Mouse (Mus musculus): ENCODE measurements around the gene Gna13. TPM values are rescaled to one million over a fixed set of nuclear protein-coding genes. Genes with fewer than 3 reads are reported as not detected.
"Not testable (repeated sequence)": the region's sequence is repeated elsewhere in the genome, so short reads cannot be mapped to it uniquely, and the experiment has no call there.

The Gna13 gene
- polyA plus RNA-seq, 1 experiment from 2014 or later = 16.3 TPM

GRCm38 (mm10) chr11:109334773-109335172 is 27.9 kb upstream of the Gna13 start:
- no peak overlapping the region for H3K4me3 ChIP-seq
- no peaks in the 10 kb centered on the region for H3K36me3 ChIP-seq (ENCODE audit: poor library complexity, severe bottlenecking)
- ATAC-seq = no peak
- H3K4me2 ChIP-seq = no peak overlapping the region
- WGBS = 94% methylated on average over 4 of the region's 4 CpGs
- H3K27ac ChIP-seq = no peak overlapping the region
- H3K4me1 ChIP-seq = peaks cover 9% of the 10 kb centered on the region
- no peak overlapping the region for H3K9ac ChIP-seq
- no peaks in the 10 kb centered on the region for H3K9me3 ChIP-seq (replicated peaks)
- H3K27me3 ChIP-seq = no peaks in the 10 kb centered on the region

DNA sequence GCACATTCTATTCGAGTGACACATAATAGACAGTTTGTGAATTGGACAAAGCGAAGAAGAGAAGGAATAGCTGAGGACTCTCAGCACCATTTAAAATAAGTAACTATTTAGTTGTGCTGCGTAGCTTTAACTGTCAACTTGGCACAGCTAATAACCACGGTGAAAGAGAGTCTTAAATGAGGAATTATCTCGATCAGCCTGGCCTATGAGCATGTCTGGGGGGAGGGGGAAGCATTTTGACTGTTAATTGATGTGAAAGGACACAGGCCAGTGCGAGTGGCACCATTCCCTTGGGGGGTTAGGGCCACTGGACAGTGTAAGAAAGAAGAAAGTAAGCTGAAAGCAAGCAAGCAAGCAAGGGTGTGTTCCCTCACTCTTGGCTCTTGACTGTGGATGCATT is 26.7 kb upstream of the Gna13 start:
- H3K4me1 ChIP-seq = peaks cover 9% of the 10 kb centered on the region
- no peak overlapping the region for H3K4me3 ChIP-seq
- WGBS = 43% methylated on average over 6 of the region's 6 CpGs
- no peaks in the 10 kb centered on the region for H3K9me3 ChIP-seq (replicated peaks)
- no peak overlapping the region for H3K27ac ChIP-seq
- no peak overlapping the region for H3K4me2 ChIP-seq
- no peak overlapping the region for H3K9ac ChIP-seq
- no peak for ATAC-seq
- no peaks in the 10 kb centered on the region for H3K36me3 ChIP-seq (ENCODE audit: poor library complexity, severe bottlenecking)
- H3K27me3 ChIP-seq = no peaks in the 10 kb centered on the region

GRCm38 (mm10) chr11:109339155-109339938 is 23.3 kb upstream of the Gna13 start:
- H3K4me3 ChIP-seq = no peak overlapping the region
- 97% methylated on average over 8 of the region's 8 CpGs for WGBS
- H3K27me3 ChIP-seq = no peaks in the 10 kb centered on the region
- H3K27ac ChIP-seq = no peak overlapping the region
- H3K4me2 ChIP-seq = no peak overlapping the region
- H3K9ac ChIP-seq = no peak overlapping the region
- no peaks in the 10 kb centered on the region for H3K9me3 ChIP-seq (replicated peaks)
- H3K36me3 ChIP-seq (ENCODE audit: poor library complexity, severe bottlenecking) = no peaks in the 10 kb centered on the region
- H3K4me1 ChIP-seq = peaks cover 5% of the 10 kb centered on the region; the same call in 1 of the 2 replicates
- no peak for ATAC-seq

GRCm38 (mm10) chr11:109340541-109340940 is 22.1 kb upstream of the Gna13 start:
- Histone ChIP-seq H3K4me1 (peaks cover 5% of the 10 kb centered on the region; the same call in 1 of the 2 replicates), H3K4me2 (no peak overlapping the region), H3K27ac (no peak overlapping the region), H3K9ac (no peak overlapping the region), H3K9me3 (replicated peaks) (no peaks in the 10 kb centered on the region), H3K4me3 (no peak overlapping the region), H3K36me3 (ENCODE audit: poor library complexity, severe bottlenecking) (no peaks in the 10 kb centered on the region), H3K27me3 (no peaks in the 10 kb centered on the region)
- ATAC-seq = no peak
- WGBS = 84% methylated on average over 5 of the region's 5 CpGs

- H3K4me3 ChIP-seq; H3K36me3 ChIP-seq (ENCODE audit: poor library complexity, severe bottlenecking); H3K4me2 ChIP-seq; ATAC-seq; H3K9ac ChIP-seq; H3K27me3 ChIP-seq; H3K9me3 ChIP-seq (replicated peaks); H3K27ac ChIP-seq: not testable (repeated sequence)
- peaks cover 17% of the 10 kb centered on the region for H3K4me1 ChIP-seq
- 95% methylated on average over 4 of the region's 4 CpGs for WGBS
These were observed 20.0 kb upstream of the Gna13 start for GRCm38 (mm10) chr11:109342666-109343065.

DNA sequence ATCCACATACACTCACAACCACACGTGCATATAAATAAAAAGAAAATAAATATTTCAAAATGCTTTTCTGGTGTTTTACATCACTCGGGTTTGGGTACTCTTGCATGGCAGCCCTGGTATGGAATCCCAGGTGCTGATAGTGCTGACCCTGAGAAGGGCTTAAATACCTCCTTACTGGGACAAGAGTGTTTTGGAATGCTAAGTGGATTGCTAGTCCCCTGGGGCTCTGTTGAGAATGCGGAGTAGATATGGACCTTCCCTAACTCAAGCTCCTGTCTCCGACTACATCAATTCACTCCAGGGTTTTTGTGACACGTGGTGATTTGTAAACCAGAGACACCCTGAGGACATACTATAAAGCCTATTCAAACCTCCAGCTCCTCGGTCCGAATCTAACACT is 19.1 kb upstream of the Gna13 start:
- Histone ChIP-seq H3K36me3 (ENCODE audit: poor library complexity, severe bottlenecking) (no peaks in the 10 kb centered on the region), H3K27me3 (no peaks in the 10 kb centered on the region), H3K4me1 (peaks cover 23% of the 10 kb centered on the region), H3K9me3 (replicated peaks) (no peaks in the 10 kb centered on the region), H3K27ac (no peak overlapping the region), H3K4me3 (no peak overlapping the region), H3K4me2 (no peak overlapping the region), H3K9ac (no peak overlapping the region)
- ATAC-seq = no peak
- WGBS = 28% methylated on average over 7 of the region's 7 CpGs

DNA sequence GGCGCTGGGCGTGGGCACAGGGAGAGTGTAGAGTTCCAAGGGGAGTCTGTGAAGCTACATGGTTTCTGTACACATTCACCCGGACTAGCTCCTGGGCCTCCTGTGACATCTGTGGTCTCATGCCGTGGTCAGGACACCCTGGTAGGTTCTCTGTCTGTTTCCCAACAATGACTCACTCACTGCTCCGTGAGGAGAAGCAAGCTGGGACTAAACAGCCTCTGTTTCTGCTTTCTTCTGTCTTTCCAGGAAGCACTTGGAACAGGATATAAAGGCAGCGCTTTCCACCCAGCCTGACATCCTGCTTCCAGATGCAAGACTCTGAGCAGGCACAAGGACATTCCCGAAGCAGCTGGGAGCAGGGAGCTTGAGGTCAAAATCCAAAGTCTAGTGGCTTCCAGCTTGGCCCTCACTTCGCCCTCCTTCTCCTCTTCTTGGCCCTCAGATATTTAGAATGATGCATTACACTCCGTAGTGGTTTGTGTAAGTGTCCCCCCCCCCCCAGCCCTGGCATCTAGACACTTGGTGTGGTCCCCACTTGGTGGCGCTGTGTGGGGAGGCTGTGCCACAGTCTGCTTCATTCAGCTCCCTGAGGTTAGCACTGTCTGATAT is 18.5 kb upstream of the Gna13 start:
- Histone ChIP-seq H3K4me2 (no peak overlapping the region), H3K4me1 (peaks cover 23% of the 10 kb centered on the region), H3K9me3 (replicated peaks) (no peaks in the 10 kb centered on the region), H3K27ac (no peak overlapping the region), H3K27me3 (no peaks in the 10 kb centered on the region), H3K36me3 (ENCODE audit: poor library complexity, severe bottlenecking) (no peaks in the 10 kb centered on the region), H3K9ac (no peak overlapping the region), H3K4me3 (no peak overlapping the region)
- 35% methylated on average over 10 of the region's 10 CpGs for WGBS
- no peak for ATAC-seq

- Histone ChIP-seq H3K9me3 (replicated peaks) (no peaks in the 10 kb centered on the region), H3K9ac (no peak overlapping the region), H3K36me3 (ENCODE audit: poor library complexity, severe bottlenecking) (no peaks in the 10 kb centered on the region), H3K27ac (peak overlapping the region; percentile 40; the same call in 1 of the 2 replicates), H3K4me1 (peaks cover 23% of the 10 kb centered on the region), H3K4me2 (no peak overlapping the region), H3K4me3 (no peak overlapping the region), H3K27me3 (no peaks in the 10 kb centered on the region)
- 72% methylated on average over 10 of the region's 10 CpGs for WGBS
- peak; percentile 75; the same call in 1 of the 2 replicates for ATAC-seq
These were observed 15.2 kb upstream of the Gna13 start for GRCm38 (mm10) chr11:109347242-109347959.

DNA sequence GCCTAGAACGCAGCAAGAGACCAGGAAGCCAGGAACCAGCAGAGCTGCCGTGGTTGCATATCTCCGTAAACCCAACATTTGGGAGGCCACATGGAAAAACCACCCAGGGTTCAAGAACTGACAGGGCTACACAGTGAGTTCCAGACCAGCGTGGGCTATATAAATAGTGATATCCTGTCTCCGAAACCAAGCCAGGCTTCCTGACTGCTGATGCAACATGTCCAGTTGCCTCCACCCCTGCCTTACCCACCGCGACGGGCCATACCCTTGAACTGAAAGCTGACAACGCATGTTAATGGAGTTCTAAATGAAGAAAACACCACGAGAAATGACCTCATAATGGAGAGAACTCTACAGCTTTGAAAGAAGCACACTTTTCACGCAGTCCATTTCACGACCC is 14.2 kb upstream of the Gna13 start:
- no peak overlapping the region for H3K27ac ChIP-seq
- no peak for ATAC-seq
- H3K4me3 ChIP-seq = no peak overlapping the region
- 73% methylated on average over 12 of the region's 12 CpGs for WGBS
- H3K4me1 ChIP-seq = peaks cover 23% of the 10 kb centered on the region
- H3K36me3 ChIP-seq (ENCODE audit: poor library complexity, severe bottlenecking) = no peaks in the 10 kb centered on the region
- H3K9ac ChIP-seq = no peak overlapping the region
- no peaks in the 10 kb centered on the region for H3K9me3 ChIP-seq (replicated peaks)
- no peak overlapping the region for H3K4me2 ChIP-seq
- H3K27me3 ChIP-seq = no peaks in the 10 kb centered on the region

GRCm38 (mm10) chr11:109349652-109350316 is 12.8 kb upstream of the Gna13 start:
- Histone ChIP-seq H3K9ac (no peak overlapping the region), H3K9me3 (replicated peaks) (no peaks in the 10 kb centered on the region), H3K4me1 (peaks cover 19% of the 10 kb centered on the region), H3K27ac (no peak overlapping the region), H3K4me2 (no peak overlapping the region), H3K36me3 (ENCODE audit: poor library complexity, severe bottlenecking) (no peaks in the 10 kb centered on the region), H3K4me3 (no peak overlapping the region), H3K27me3 (no peaks in the 10 kb centered on the region)
- WGBS = 62% methylated on average over 5 of the region's 5 CpGs
- ATAC-seq = no peak

- 87% methylated on average over 7 of the region's 7 CpGs for WGBS
- no peaks in the 10 kb centered on the region for H3K9me3 ChIP-seq (replicated peaks)
- H3K27ac ChIP-seq = no peak overlapping the region
- H3K4me3 ChIP-seq = no peak overlapping the region
- ATAC-seq = no peak
- H3K27me3 ChIP-seq = no peaks in the 10 kb centered on the region
- no peak overlapping the region for H3K9ac ChIP-seq
- no peak overlapping the region for H3K4me2 ChIP-seq
- H3K36me3 ChIP-seq (ENCODE audit: poor library complexity, severe bottlenecking) = no peaks in the 10 kb centered on the region
- peaks cover 19% of the 10 kb centered on the region for H3K4me1 ChIP-seq
These were observed 12.3 kb upstream of the Gna13 start for GRCm38 (mm10) chr11:109350317-109350714.

DNA sequence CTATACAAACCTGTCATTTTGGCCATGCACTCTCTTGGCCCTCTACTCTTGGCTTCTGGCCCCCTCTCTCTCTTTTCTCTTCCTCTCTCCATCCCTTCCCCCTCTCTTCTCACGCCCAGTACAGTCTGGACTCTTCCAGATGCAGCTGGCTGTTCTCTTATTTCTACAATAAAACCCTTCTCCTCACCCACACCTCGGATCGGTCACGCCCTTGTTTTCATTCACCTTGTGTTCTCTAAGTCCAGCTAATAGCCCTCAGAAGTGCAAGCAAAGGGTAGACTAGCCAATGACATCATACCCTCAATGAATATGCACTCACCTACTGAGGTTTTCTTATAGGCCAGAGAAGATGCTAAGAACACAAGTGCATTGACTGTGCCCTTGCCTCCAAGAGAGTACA is 11.1 kb upstream of the Gna13 start:
- no peak for ATAC-seq
- H3K9ac ChIP-seq = no peak overlapping the region
- 86% methylated on average over 4 of the region's 4 CpGs for WGBS

More for the DNA sequence above, 11.1 kb upstream of the Gna13 start:
- H3K4me1 ChIP-seq = peaks cover 16% of the 10 kb centered on the region
- no peak overlapping the region for H3K27ac ChIP-seq
- H3K4me2 ChIP-seq = no peak overlapping the region
- no peaks in the 10 kb centered on the region for H3K9me3 ChIP-seq (replicated peaks)
- no peak overlapping the region for H3K4me3 ChIP-seq
- H3K36me3 ChIP-seq (ENCODE audit: poor library complexity, severe bottlenecking) = no peaks in the 10 kb centered on the region
- no peaks in the 10 kb centered on the region for H3K27me3 ChIP-seq

All from forebrain, embryonic 13.5 days (tissue).